Mouse (Mus musculus): Measurements from ENCODE around the gene Slc12a1.
"Not testable (repeated sequence)": the region's sequence is repeated elsewhere in the genome, so short reads cannot be mapped to it uniquely, and the experiment has no call there.

The Slc12a1 gene

GRCm38 (mm10) chr2:125152388-125152787 lies at the start of gene Slc12a1:
TSS of gene Slc12a1 (plus strand) at chr2:125152505.
- DNase-seq (ENCODE audit: low read depth): no peak

- not testable (repeated sequence) for DNase-seq (ENCODE audit: low read depth)
Observed at GRCm38 (mm10) chr2:125104491-125104890, 47.8 kb upstream of the Slc12a1 start.

GRCm38 (mm10) chr2:125106536-125106935 lies 45.8 kb upstream of the Slc12a1 start:
- not testable (repeated sequence) for DNase-seq (ENCODE audit: low read depth)

GRCm38 (mm10) chr2:125119381-125120110 lies 32.8 kb upstream of the Slc12a1 start:
- DNase-seq (ENCODE audit: low read depth): no peak

GRCm38 (mm10) chr2:125122288-125122623 lies 30.0 kb upstream of the Slc12a1 start:
- DNase-seq (ENCODE audit: low read depth): peak; percentile 60

- peak; percentile 45 for DNase-seq (ENCODE audit: low read depth)
Observed at GRCm38 (mm10) chr2:125122624-125123476, 29.5 kb upstream of the Slc12a1 start.

GRCm38 (mm10) chr2:125123477-125123852 lies 28.8 kb upstream of the Slc12a1 start, which contains the start of gene Myef2:
TSS of gene Myef2 (minus strand) at chr2:125123661.
- peak; percentile 80 for DNase-seq (ENCODE audit: low read depth)

- DNase-seq (ENCODE audit: low read depth): peak; percentile 8
Observed at GRCm38 (mm10) chr2:125125824-125126223, 26.5 kb upstream of the Slc12a1 start.

GRCm38 (mm10) chr2:125126792-125127191 lies 25.5 kb upstream of the Slc12a1 start:
- no peak for DNase-seq (ENCODE audit: low read depth)

GRCm38 (mm10) chr2:125134113-125134512 lies 18.2 kb upstream of the Slc12a1 start:
- DNase-seq (ENCODE audit: low read depth): no peak

- peak; percentile 15 for DNase-seq (ENCODE audit: low read depth)
Observed at GRCm38 (mm10) chr2:125135903-125136811, 16.1 kb upstream of the Slc12a1 start, which contains the start of gene Ctxn2. TSS of gene Ctxn2 (plus strand) at chr2:125136692.

GRCm38 (mm10) chr2:125136846-125137245 lies 15.5 kb upstream of the Slc12a1 start:
- no peak for DNase-seq (ENCODE audit: low read depth)

GRCm38 (mm10) chr2:125142336-125142735 lies 10.0 kb upstream of the Slc12a1 start:
- no peak for DNase-seq (ENCODE audit: low read depth)

GRCm38 (mm10) chr2:125154294-125154693 lies 2.0 kb downstream of the Slc12a1 start:
- DNase-seq (ENCODE audit: low read depth): no peak

GRCm38 (mm10) chr2:125155504-125155903 lies 3.2 kb downstream of the Slc12a1 start:
- DNase-seq (ENCODE audit: low read depth): no peak

- no peak for DNase-seq (ENCODE audit: low read depth)
Observed at GRCm38 (mm10) chr2:125162012-125162470, 9.7 kb downstream of the Slc12a1 start.

- no peak for DNase-seq (ENCODE audit: low read depth)
Observed at GRCm38 (mm10) chr2:125178225-125178798, 26.0 kb downstream of the Slc12a1 start.

- no peak for DNase-seq (ENCODE audit: low read depth)
Observed at GRCm38 (mm10) chr2:125187904-125188303, 35.6 kb downstream of the Slc12a1 start.

- peak; percentile 50 for DNase-seq (ENCODE audit: low read depth)
Observed at GRCm38 (mm10) chr2:125189197-125189596, 36.9 kb downstream of the Slc12a1 start.

GRCm38 (mm10) chr2:125192905-125193304 lies 40.6 kb downstream of the Slc12a1 start:
- DNase-seq (ENCODE audit: low read depth): no peak

GRCm38 (mm10) chr2:125196771-125197170 lies 44.5 kb downstream of the Slc12a1 start:
- no peak for DNase-seq (ENCODE audit: low read depth)
